Mouse (Mus musculus): ENCODE measurements around the gene Ube2q1.

GRCm38 (mm10) chr3:89780102-89780501, 6.7 kb downstream of the Ube2q1 start:
- no peak for TF ChIP-seq CTCF (IDR thresholded peaks at IDR 0.05; ENCODE audit: low read depth, low read length)
- no peak for TF ChIP-seq POLR2A (IDR thresholded peaks at IDR 0.05; ENCODE audit: extremely low read depth, insufficient read depth, low read length)

Data from liver, adult 2 months (tissue).